Mouse (Mus musculus) liver, embryonic 16.5 days (tissue): Measurements from ENCODE around the gene Top1. TPM values are rescaled to one million over a fixed set of nuclear protein-coding genes. Genes with fewer than 3 reads are reported as not detected.
A peak's percentile ranks its signal among the peaks of the same experiment; 100 is the strongest.

Experiments
- ATAC-seq: fragments of 200-750 bp; cut with Nextera tagmentation; 2 replicates; pipeline ENCODE4 v1.8.0; 2017; ENCODE audit warnings: low read depth, mild to moderate bottlenecking, moderate number of reproducible peaks, moderate library complexity
- H3K27ac ChIP-seq: fragments of 300-500 bp; sonication (generic); 2 replicates; pipeline ENCODE4 v1.5.1; 2014; ENCODE audit warnings: mild to moderate bottlenecking, low read length
- H3K27me3 ChIP-seq: fragments of 300-500 bp; sonication (generic); 2 replicates; pipeline ENCODE4 v1.6.1; 2014; ENCODE audit warnings: low read depth, low read length, mixed read lengths; ENCODE audit not compliant: control insufficient read depth, insufficient read depth
- H3K36me3 ChIP-seq: fragments of 300-500 bp; sonication (generic); 2 replicates; pipeline ENCODE4 v1.6.1; 2014; ENCODE audit warnings: mild to moderate bottlenecking; ENCODE audit not compliant: control insufficient read depth, insufficient read depth
- H3K4me1 ChIP-seq: fragments of 300-500 bp; sonication (generic); 2 replicates; pipeline ENCODE4 v1.6.1; 2014; ENCODE audit warnings: low read depth, low read length, mixed read lengths; ENCODE audit not compliant: control insufficient read depth
- H3K4me2 ChIP-seq: fragments of 300-500 bp; sonication (generic); 2 replicates; pipeline ENCODE4 v1.6.1; 2014; ENCODE audit warnings: low read depth, low read length, mixed read lengths
- H3K4me3 ChIP-seq: fragments of 300-500 bp; sonication (generic); 2 replicates; pipeline ENCODE4 v1.5.1; 2014; ENCODE audit warnings: low read depth, mild to moderate bottlenecking, low read length
- H3K9ac ChIP-seq: fragments of 300-500 bp; sonication (generic); 2 replicates; pipeline ENCODE4 v1.6.1; 2014; ENCODE audit warnings: low read depth, low read length
- H3K9me3 ChIP-seq: fragments of 300-500 bp; sonication (generic); replicated peaks from 2 replicates; pipeline ENCODE4 v1.6.1; 2016; ENCODE audit warnings: low read length; ENCODE audit not compliant: control insufficient read depth
- WGBS: fragments of 180-500 bp; shearing (Covaris S2); extraction: QIAGEN DNeasy Blood & Tissue Kit; methylation state at CpG from one replicate; pipeline ENCODE4 v1.1.7; 2014; ENCODE audit not compliant: insufficient replicate concordance; 5-methylcytosine and 5-hydroxymethylcytosine counted together
- polyA plus RNA-seq: library from polyadenylated mRNA; unstranded; fragments of >200 nt; fragmentation: Nextera tagmentation; extraction: Ambion mirVana; gene quantifications from 2 replicates; pipeline ENCODE4 v1.2.1, GENCODE M21; 2015

The Top1 gene
- polyA plus RNA-seq, 1 experiment from 2014 or later: 55.7 TPM

GRCm38 (mm10) chr2:160741580-160741979, 95.9 kb downstream of the Top1 start:
- Histone ChIP-seq H3K36me3 (no peaks in the 10 kb centered on the region), H3K9me3 (no peaks in the 10 kb centered on the region), H3K4me3 (no peak overlapping the region), H3K4me1 (peaks cover 15% of the 10 kb centered on the region), H3K27me3 (no peaks in the 10 kb centered on the region), H3K4me2 (no peak overlapping the region), H3K27ac (no peak overlapping the region), H3K9ac (no peak overlapping the region)
- no peak for ATAC-seq
- 18% methylated on average over 3 of the region's 3 CpGs for WGBS

DNA sequence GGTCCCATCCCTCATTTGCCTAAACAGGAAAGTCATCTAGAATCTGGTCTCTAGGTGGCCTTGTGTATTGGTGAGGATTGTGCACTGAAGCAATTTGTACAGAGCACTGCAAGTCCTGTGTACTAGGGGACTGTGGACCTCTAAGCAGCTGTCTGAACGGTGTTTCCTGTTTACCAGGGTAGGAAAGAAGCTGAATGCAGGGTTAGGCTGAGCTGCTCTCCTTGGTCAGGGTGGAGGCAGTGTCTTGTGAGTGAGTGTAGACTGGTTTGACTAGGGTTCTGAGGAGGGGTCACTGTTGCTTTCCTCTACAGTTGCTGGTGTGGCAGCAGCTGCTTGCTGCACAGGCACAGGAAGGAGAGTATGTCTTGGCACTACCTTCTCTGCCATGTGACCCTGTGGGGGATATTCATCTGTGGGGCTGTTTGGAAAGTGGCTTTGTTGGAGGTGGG, 96.5 kb downstream of the Top1 start:
- no peaks in the 10 kb centered on the region for H3K9me3 ChIP-seq
- no peaks in the 10 kb centered on the region for H3K27me3 ChIP-seq
- no peak overlapping the region for H3K4me3 ChIP-seq
- H3K27ac ChIP-seq: peak overlapping the region; percentile 54
- WGBS: 10% methylated on average over 1 of the region's 1 CpGs
- no peak overlapping the region for H3K9ac ChIP-seq
- peak; percentile 49 for ATAC-seq
- peaks cover 15% of the 10 kb centered on the region for H3K4me1 ChIP-seq
- no peaks in the 10 kb centered on the region for H3K36me3 ChIP-seq
- no peak overlapping the region for H3K4me2 ChIP-seq

DNA sequence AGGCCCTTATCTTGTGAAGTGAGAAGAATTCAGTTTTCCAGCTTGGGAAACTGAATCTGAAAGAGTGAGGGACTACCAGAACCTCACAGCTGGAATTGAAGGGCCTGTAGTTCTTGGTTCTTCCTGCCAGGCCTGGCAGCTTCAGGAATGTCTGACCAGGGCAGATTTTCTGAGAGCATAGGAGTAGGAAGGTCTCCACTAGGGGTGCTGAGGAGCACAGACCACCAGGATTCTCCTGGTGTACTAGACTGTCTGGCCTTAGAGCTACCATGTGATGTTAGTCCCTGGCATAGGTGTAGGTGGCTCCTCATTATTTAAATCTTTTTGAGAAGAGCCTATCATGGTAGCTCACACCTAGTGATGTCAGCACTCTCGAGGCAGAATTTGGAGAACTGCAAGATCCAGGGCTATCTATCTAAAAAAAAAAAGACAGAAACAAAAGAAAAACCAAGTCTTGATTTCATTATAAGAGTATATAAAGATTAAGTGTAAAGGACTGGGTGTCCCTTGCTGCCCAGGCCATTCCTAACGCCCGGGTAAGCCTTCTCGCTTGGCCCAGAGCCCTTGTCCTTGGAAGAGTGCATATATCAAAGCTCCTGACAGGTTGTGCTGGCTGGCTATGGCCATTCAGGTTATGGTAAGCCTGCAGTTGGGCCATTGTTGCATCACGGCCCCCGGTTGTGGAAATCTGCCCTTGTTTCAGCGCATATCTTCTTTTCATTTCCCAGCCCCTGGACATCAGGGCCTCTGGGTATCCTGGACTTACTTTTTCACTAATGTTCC, 98.5 kb downstream of the Top1 start:
- H3K9me3 ChIP-seq: no peaks in the 10 kb centered on the region
- no peaks in the 10 kb centered on the region for H3K36me3 ChIP-seq
- H3K27me3 ChIP-seq: no peaks in the 10 kb centered on the region
- H3K4me1 ChIP-seq: peaks cover 14% of the 10 kb centered on the region
- no peak overlapping the region for H3K4me3 ChIP-seq
- H3K27ac ChIP-seq: 0 out of 2 replicates have a peak overlapping the region, but pooled peaks have one; percentile 17
- WGBS: 63% methylated on average over 7 of the region's 7 CpGs
- H3K9ac ChIP-seq: no peak overlapping the region
- no peak overlapping the region for H3K4me2 ChIP-seq
- ATAC-seq: no peak

DNA sequence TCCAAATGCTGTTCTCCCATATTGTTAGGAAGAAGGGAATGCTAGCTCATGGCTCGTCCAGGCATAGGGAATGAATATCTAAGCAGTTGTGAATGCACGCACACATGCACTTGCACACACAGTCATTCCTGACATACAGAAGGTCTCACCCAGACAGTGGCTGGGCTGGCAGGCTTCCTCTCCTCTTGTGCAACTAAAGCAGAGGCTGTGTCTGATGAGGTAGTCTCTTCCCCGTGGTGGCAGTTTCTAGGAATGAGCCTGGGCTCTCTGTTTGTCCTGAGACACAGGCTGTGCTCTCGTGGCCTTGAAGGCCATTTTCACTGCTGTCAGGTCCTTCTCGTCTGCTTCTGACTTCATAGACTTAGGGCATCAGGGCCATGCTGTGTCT, 99.1 kb downstream of the Top1 start:
- no peak overlapping the region for H3K4me2 ChIP-seq
- H3K27ac ChIP-seq: no peak overlapping the region
- no peaks in the 10 kb centered on the region for H3K36me3 ChIP-seq
- H3K9me3 ChIP-seq: no peaks in the 10 kb centered on the region
- 40% methylated on average over 5 of the region's 5 CpGs for WGBS
- no peaks in the 10 kb centered on the region for H3K27me3 ChIP-seq
- H3K9ac ChIP-seq: no peak overlapping the region
- H3K4me1 ChIP-seq: peaks cover 8% of the 10 kb centered on the region
- no peak overlapping the region for H3K4me3 ChIP-seq
- ATAC-seq: no peak

- H3K4me3 ChIP-seq: no peak overlapping the region
- no peaks in the 10 kb centered on the region for H3K9me3 ChIP-seq
- no peaks in the 10 kb centered on the region for H3K36me3 ChIP-seq
- no peak overlapping the region for H3K4me2 ChIP-seq
- no peak overlapping the region for H3K9ac ChIP-seq
- H3K27me3 ChIP-seq: no peaks in the 10 kb centered on the region
- peaks cover 7% of the 10 kb centered on the region; the same call in 1 of the 2 replicates for H3K4me1 ChIP-seq
- no peak for ATAC-seq
- WGBS: 50% methylated on average over 1 of the region's 1 CpGs
- H3K27ac ChIP-seq: no peak overlapping the region
Measured at GRCm38 (mm10) chr2:160745497-160745896, 99.8 kb downstream of the Top1 start.

DNA sequence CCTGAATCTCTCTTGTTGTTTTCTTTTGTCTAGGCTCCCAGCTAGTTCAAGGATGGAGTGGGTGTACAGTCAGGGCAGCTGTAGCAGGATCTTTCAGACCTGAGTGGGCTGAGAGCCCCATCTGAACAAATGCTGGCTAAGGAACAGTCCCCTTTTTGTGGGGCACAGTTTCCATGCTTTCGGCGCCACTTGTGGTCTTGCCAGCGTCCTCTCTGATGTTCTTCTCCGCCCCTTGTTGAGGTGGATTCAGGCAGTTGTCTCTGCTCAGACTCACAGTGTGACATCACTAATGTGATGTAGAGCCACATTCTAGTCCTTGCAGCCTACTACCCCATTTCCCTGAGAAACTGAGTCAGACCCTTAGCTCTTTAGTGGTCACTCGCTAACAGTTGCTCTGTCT, 100.9 kb downstream of the Top1 start:
- H3K36me3 ChIP-seq: no peaks in the 10 kb centered on the region
- H3K9ac ChIP-seq: no peak overlapping the region
- peaks cover 3% of the 10 kb centered on the region; the same call in 1 of the 2 replicates for H3K4me1 ChIP-seq
- 80% methylated on average over 5 of the region's 5 CpGs for WGBS
- no peak overlapping the region for H3K4me3 ChIP-seq
- H3K27ac ChIP-seq: no peak overlapping the region
- no peak for ATAC-seq
- no peaks in the 10 kb centered on the region for H3K27me3 ChIP-seq
- H3K4me2 ChIP-seq: no peak overlapping the region
- H3K9me3 ChIP-seq: no peaks in the 10 kb centered on the region

- WGBS: 66% methylated on average over 10 of the region's 10 CpGs
- Histone ChIP-seq H3K4me3 (no peak overlapping the region), H3K36me3 (no peaks in the 10 kb centered on the region), H3K9me3 (no peaks in the 10 kb centered on the region), H3K27ac (no peak overlapping the region), H3K4me1 (peaks cover 3% of the 10 kb centered on the region; the same call in 1 of the 2 replicates), H3K27me3 (no peaks in the 10 kb centered on the region), H3K4me2 (no peak overlapping the region), H3K9ac (no peak overlapping the region)
- no peak for ATAC-seq
Measured at GRCm38 (mm10) chr2:160747075-160747474, 101.4 kb downstream of the Top1 start.

DNA sequence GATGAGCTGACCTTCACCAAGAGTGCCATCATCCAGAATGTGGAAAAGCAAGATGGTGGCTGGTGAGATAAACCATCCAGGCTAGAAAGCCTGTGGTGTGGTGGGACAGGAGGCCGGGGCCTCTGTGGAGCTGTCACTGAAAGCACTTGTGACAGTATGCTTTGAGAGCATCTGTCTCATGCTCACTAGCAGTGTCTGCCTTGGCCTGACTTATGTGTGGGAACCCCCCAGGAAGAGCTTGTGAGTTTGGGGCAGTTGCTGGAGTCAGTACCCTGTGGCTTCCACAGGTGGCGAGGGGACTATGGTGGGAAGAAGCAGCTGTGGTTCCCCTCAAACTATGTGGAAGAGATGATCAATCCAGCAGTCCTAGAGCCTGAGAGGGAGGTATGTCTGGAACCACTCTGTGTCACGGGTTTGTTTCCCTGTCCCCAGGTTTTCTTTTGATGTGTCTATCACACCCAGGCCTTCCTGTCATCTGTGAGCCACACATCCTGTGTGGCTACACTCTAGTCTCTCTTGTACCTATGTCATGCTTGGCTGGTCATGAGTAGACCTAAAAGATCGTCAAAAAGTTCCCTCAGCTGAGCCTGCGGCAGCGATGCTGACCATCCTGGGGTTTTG, 111.0 kb downstream of the Top1 start:
- no peaks in the 10 kb centered on the region for H3K4me1 ChIP-seq
- H3K27me3 ChIP-seq: no peaks in the 10 kb centered on the region
- ATAC-seq: no peak
- no peaks in the 10 kb centered on the region for H3K9me3 ChIP-seq
- no peak overlapping the region for H3K4me3 ChIP-seq
- H3K4me2 ChIP-seq: no peak overlapping the region
- no peaks in the 10 kb centered on the region; the same call in 1 of the 2 replicates for H3K36me3 ChIP-seq
- H3K27ac ChIP-seq: no peak overlapping the region
- 55% methylated on average over 6 of the region's 6 CpGs for WGBS
- no peak overlapping the region for H3K9ac ChIP-seq
